Mouse (Mus musculus) ovary, postnatal 36 days (tissue): Measurements from ENCODE around the gene Btbd35f22.
"Not testable (repeated sequence)": the region's sequence is repeated elsewhere in the genome, so short reads cannot be mapped to it uniquely, and the experiment has no call there.

ENCODE experiments used
- DNase-seq: peaks from one replicate; pipeline ENCODE4 v3.0.0; 2022; ENCODE audit warnings: low spot score, mixed read lengths

Btbd35f22 gene

DNA sequence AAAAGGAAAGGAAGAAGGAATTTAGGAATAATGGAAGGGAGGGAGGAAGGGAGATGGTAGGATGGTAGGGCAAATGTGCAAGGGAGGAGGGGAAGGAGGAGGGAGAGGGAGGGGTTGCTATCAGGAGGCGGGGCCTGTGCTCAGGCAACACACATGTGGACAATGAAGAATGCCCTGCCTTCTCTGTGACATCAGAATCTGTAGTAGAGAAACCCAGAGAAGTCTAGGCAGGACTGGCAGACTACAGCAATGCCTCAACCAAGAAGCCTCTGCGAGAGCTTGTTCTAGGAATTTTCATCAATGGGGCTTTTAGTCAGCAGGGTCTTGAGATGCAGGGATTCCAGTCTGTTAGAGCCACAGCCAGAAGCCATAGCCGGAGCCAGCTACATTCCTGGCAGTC is at the start of gene Btbd35f22:
Gene Btbd35f22, plus strand, starts transcription at position 301 of the 400 bp plus-strand sequence.
- DNase-seq: not testable (repeated sequence)
